Mouse (Mus musculus) intestine, embryonic 15.5 days (tissue): ENCODE measurements at regions not wholly inside any gene's neighbourhood (a gene's known extent, or its start where the extent isn't known, plus 50 kb on each side); places are given as distances from the start of the nearest gene placed in this dataset.
A peak's percentile ranks its signal among the peaks of the same experiment; 100 is the strongest.

Experiments
- ATAC-seq: fragments of 200-750 bp; cut with Nextera tagmentation; 2 replicates; pipeline ENCODE4 v1.8.0; 2017; ENCODE audit warnings: moderate TSS enrichment, moderate library complexity
- H3K27ac ChIP-seq: fragments of 300-500 bp; sonication (generic); 2 replicates; pipeline ENCODE4 v1.5.1; 2015; ENCODE audit warnings: mild to moderate bottlenecking, inconsistent platforms
- H3K27me3 ChIP-seq: fragments of 300-500 bp; sonication (generic); replicated peaks from 2 replicates; pipeline ENCODE4 v1.6.1; 2015; ENCODE audit warnings: inconsistent platforms
- H3K36me3 ChIP-seq: fragments of 300-500 bp; sonication (generic); 2 replicates; pipeline ENCODE4 v1.6.1; 2015; ENCODE audit warnings: inconsistent platforms
- H3K4me1 ChIP-seq: fragments of 300-500 bp; sonication (generic); replicated peaks from 2 replicates; pipeline ENCODE4 v1.6.1; 2015; ENCODE audit warnings: inconsistent platforms
- H3K4me2 ChIP-seq: fragments of 300-500 bp; sonication (generic); replicated peaks from 2 replicates; pipeline ENCODE4 v1.6.1; 2015; ENCODE audit warnings: mild to moderate bottlenecking, inconsistent platforms
- H3K4me3 ChIP-seq: fragments of 300-500 bp; sonication (generic); replicated peaks from 2 replicates; pipeline ENCODE4 v1.5.1; 2015; ENCODE audit warnings: inconsistent platforms
- H3K9ac ChIP-seq: fragments of 300-500 bp; sonication (generic); 2 replicates; pipeline ENCODE4 v1.6.1; 2015; ENCODE audit warnings: inconsistent platforms
- H3K9me3 ChIP-seq: fragments of 300-500 bp; sonication (generic); 2 replicates; pipeline ENCODE4 v1.6.1; 2016; ENCODE audit warnings: inconsistent platforms
- WGBS: fragments of 180-500 bp; shearing (Covaris S2); methylation state at CpG from one replicate; pipeline ENCODE4 v1.1.7; 2015; 5-methylcytosine and 5-hydroxymethylcytosine counted together

DNA sequence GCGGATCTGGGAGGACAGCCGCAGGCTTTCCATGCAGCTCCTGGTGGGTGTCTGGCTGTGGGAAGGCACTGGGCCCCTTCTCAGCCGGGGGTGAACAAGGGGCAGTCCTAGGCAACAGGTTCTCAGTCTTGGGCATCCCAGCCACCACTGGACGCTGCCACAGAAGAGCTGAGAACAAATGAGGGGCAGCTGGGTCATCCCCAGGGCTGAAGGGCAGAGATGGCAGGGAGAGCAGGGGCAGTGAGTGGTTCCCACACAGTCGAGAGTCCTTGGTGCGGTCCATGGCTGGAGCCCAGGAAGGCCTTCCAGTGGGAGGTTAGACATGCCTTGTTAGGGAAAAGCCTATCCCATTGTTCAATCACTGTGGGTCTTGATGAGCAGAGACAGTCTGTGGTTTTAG lies 382.2 kb downstream of the Dnajb9 start:
- 77% methylated on average over 6 of the region's 6 CpGs for WGBS
- Histone ChIP-seq H3K27me3 (no peaks in the 10 kb centered on the region), H3K27ac (no peak overlapping the region), H3K4me1 (no peaks in the 10 kb centered on the region), H3K4me2 (no peak overlapping the region), H3K36me3 (no peaks in the 10 kb centered on the region), H3K9ac (no peak overlapping the region), H3K4me3 (no peak overlapping the region), H3K9me3 (no peaks in the 10 kb centered on the region)
- no peak for ATAC-seq

GRCm38 (mm10) chr12:43827296-43827695 lies 382.8 kb downstream of the Dnajb9 start:
- no peaks in the 10 kb centered on the region for H3K27me3 ChIP-seq
- WGBS = 14% methylated on average over 3 of the region's 3 CpGs
- H3K36me3 ChIP-seq = no peaks in the 10 kb centered on the region

DNA sequence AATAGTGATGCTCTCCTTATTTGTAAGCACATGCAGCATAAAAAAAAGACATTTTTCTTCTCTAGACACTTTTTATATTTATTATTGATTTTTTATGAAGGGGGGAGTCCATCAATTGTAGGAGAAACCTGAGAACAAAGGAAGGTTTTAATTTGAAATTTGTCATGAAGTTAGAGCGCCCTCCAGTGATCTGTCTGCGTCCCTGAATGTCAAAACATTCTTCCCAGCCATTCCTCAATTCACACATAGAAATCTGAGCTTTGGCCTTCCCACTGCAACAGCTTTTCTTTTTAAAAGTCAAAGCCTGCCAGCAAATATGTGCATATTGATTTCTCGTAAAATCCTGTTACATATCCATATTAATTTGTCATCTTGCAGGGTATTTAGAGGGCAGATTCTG lies 396.6 kb downstream of the Dnajb9 start:
- Histone ChIP-seq H3K27ac (no peak overlapping the region), H3K4me2 (no peak overlapping the region)
- WGBS = 17% methylated on average over 3 of the region's 3 CpGs

More at GRCm38 (mm10) chr12:43827296-43827695, 382.8 kb downstream of the Dnajb9 start:
- ATAC-seq = peak; percentile 34; the same call in 1 of the 2 replicates
- Histone ChIP-seq H3K27ac (no peak overlapping the region), H3K9ac (no peak overlapping the region), H3K4me1 (no peaks in the 10 kb centered on the region), H3K9me3 (no peaks in the 10 kb centered on the region), H3K4me3 (no peak overlapping the region), H3K4me2 (no peak overlapping the region)

DNA sequence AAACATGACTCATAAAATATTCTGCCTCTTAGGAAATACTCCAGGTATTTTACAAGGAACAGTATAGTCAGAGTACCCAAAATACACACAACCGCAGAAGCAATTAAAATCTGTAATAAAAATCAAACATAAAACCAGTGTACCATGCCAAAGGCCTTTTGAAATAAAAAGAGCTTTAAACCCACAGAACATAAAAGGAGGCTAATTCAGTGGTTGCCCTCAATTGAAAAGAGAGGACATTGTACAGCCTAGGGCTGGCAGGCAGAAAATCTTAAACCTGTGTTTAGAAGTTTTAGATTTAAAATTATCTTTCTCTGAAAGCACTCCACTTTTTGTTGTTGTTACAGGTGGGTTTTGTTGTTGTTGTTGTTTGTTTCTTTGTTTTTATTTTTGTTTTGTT lies 437.4 kb downstream of the Dnajb9 start:
- WGBS = 94% methylated on average over 1 of the region's 1 CpGs
- Histone ChIP-seq H3K4me3 (no peak overlapping the region), H3K36me3 (no peaks in the 10 kb centered on the region), H3K4me1 (no peaks in the 10 kb centered on the region), H3K27me3 (no peaks in the 10 kb centered on the region), H3K9ac (no peak overlapping the region), H3K9me3 (no peaks in the 10 kb centered on the region), H3K4me2 (no peak overlapping the region), H3K27ac (no peak overlapping the region)
- ATAC-seq = no peak

More for the DNA sequence above, 396.6 kb downstream of the Dnajb9 start:
- no peaks in the 10 kb centered on the region for H3K4me1 ChIP-seq
- H3K9me3 ChIP-seq = no peaks in the 10 kb centered on the region
- H3K36me3 ChIP-seq = no peaks in the 10 kb centered on the region
- H3K4me3 ChIP-seq = no peak overlapping the region
- ATAC-seq = no peak
- no peak overlapping the region for H3K9ac ChIP-seq
- H3K27me3 ChIP-seq = no peaks in the 10 kb centered on the region

DNA sequence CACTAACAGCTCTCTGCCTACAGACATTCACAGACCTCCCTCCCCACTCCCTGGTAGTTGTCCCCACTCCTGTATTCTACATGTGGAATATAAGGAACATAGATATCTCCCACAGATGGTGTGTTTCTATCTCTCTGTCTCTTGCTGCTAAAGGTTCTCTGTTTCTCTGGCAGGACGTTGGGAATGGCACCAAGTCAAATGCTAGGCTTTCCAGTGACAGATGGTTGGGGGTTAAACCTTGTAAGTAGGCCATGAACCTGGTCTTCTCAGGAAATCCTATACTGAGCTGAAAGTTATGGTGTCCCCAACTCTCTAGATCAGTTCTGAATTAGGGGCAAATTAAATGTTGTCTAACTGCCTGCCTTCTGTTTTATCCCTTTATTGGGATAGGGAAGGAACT lies 448.0 kb downstream of the Dnajb9 start:
- Histone ChIP-seq H3K27me3 (no peaks in the 10 kb centered on the region), H3K4me3 (no peak overlapping the region), H3K27ac (no peak overlapping the region), H3K4me2 (no peak overlapping the region), H3K9ac (no peak overlapping the region), H3K9me3 (no peaks in the 10 kb centered on the region), H3K4me1 (no peaks in the 10 kb centered on the region), H3K36me3 (no peaks in the 10 kb centered on the region)
- ATAC-seq = no peak
- WGBS = 62% methylated on average over 1 of the region's 1 CpGs
